Mouse (Mus musculus): ENCODE data around the gene Lmbr1l.

DNA sequence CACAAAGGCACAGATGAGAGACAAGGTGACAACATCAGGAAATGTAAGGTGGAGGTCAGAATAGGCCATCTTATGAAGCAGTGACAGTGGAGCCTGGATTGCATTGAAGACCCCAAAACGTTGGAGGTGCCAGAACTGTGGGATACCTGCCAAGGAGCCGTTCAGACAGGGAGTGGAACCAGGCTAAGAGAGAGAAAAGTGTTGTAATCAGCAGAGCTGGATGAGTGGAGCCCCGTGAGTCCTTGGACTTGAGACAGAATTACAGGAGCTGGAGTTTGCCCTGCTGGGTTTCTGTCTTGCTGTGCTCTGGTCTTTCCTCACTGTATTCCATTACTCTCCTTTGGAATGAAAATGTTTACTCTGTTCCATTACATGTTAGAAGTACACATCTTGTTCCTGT lies 4.5 kb upstream of the Lmbr1l start:
- no peak for TF ChIP-seq GATA1 (IDR thresholded peaks at IDR 0.05; ENCODE audit: low read length)
- TF ChIP-seq TAL1 (IDR thresholded peaks at IDR 0.05; ENCODE audit: low read length) = no peak
